ENCODE assay signal across 8 mouse cellular contexts in the genomic region with DNA sequence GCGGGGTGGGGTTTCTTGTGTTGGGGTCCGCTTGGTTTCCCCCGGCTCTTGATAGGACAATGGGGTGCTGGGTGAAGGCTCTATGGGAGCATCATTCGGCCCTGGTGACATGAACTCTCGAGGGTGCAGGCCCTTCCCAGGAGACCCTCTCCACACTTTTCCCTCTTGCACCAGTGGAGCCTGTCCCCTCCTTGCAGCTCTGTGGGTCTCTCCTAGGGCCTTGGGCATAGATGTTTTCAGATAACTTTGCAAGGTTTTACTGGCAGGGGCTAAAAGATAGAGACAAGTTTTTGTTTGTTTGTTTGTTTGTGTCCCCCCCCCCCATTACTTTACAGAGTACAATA. TPM values are rescaled to one million over a fixed set of nuclear protein-coding genes. Genes with fewer than 3 reads are reported as not detected.
DNase-seq lines count a peak whose midpoint lies in the region; ATAC-seq and TF ChIP-seq lines count a peak whose summit lies in the region.

No protein-coding gene starts in this region.

- no peaks in the 10 kb centered on the region for H3K79me2 ChIP-seq in liver, adult 2 months (ENCODE audit: control insufficient read depth, insufficient read depth, low read length)

- no peaks in the 10 kb centered on the region for H3K36me3 ChIP-seq in liver, adult 2 months (ENCODE audit: control insufficient read depth, insufficient read depth, low read length)
- H3K36me3 ChIP-seq in embryonic facial prominence, embryonic 14.5 days (ENCODE audit: control insufficient read depth, insufficient read depth, low read length), result no peaks in the 10 kb centered on the region
- H3K36me3 ChIP-seq in intestine, postnatal 0 days (ENCODE audit: control insufficient read depth, insufficient read depth), result no peaks in the 10 kb centered on the region
- H3K36me3 ChIP-seq in neural tube, embryonic 15.5 days, result no peaks in the 10 kb centered on the region

- no peaks in the 10 kb centered on the region for H3K9me3 ChIP-seq in embryonic facial prominence, embryonic 14.5 days (ENCODE audit: control insufficient read depth, low read length)
- H3K9me3 ChIP-seq in intestine, postnatal 0 days (ENCODE audit: control insufficient read depth), result no peaks in the 10 kb centered on the region
- no peaks in the 10 kb centered on the region for H3K9me3 ChIP-seq in neural tube, embryonic 15.5 days (replicated peaks)

- H3K9ac ChIP-seq in liver, adult 2 months (ENCODE audit: low read depth, low read length), result peak overlapping the region; percentile 89
- H3K9ac ChIP-seq in embryonic facial prominence, embryonic 14.5 days (ENCODE audit: low read depth, low read length), result peak overlapping the region; percentile 82
- peak overlapping the region; percentile 73 for H3K9ac ChIP-seq in intestine, postnatal 0 days (ENCODE audit: low read depth, low read length)
- H3K9ac ChIP-seq in neural tube, embryonic 15.5 days (replicated peaks), result peak overlapping the region; percentile 52

- H3K4me1 ChIP-seq in liver, adult 2 months (ENCODE audit: control insufficient read depth, insufficient read depth, low read length), result no peaks in the 10 kb centered on the region
- H3K4me1 ChIP-seq in embryonic facial prominence, embryonic 14.5 days (ENCODE audit: control insufficient read depth, insufficient read depth, low read length), result peaks cover 5% of the 10 kb centered on the region; the same call in 1 of the 2 replicates
- no peaks in the 10 kb centered on the region for H3K4me1 ChIP-seq in intestine, postnatal 0 days (replicated peaks; ENCODE audit: control insufficient read depth, insufficient read depth, low read length)
- H3K4me1 ChIP-seq in neural tube, embryonic 15.5 days, result peaks cover 6% of the 10 kb centered on the region; the same call in 1 of the 2 replicates

- no peaks in the 10 kb centered on the region for H3K27me3 ChIP-seq in liver, adult 2 months (ENCODE audit: control insufficient read depth, insufficient read depth, low read length)
- no peaks in the 10 kb centered on the region for H3K27me3 ChIP-seq in embryonic facial prominence, embryonic 14.5 days (replicated peaks; ENCODE audit: control insufficient read depth, insufficient read depth, low read length)
- H3K27me3 ChIP-seq in intestine, postnatal 0 days (replicated peaks; ENCODE audit: control insufficient read depth, insufficient read depth, low read length), result no peaks in the 10 kb centered on the region
- no peaks in the 10 kb centered on the region for H3K27me3 ChIP-seq in neural tube, embryonic 15.5 days (replicated peaks)

- H3K27ac ChIP-seq in liver, adult 2 months (replicated peaks; ENCODE audit: insufficient read depth, low read depth, low read length), result peak overlapping the region; percentile 84
- peak overlapping the region; percentile 59; the same call in 1 of the 2 replicates for H3K27ac ChIP-seq in embryonic facial prominence, embryonic 14.5 days (replicated peaks; ENCODE audit: low read depth, low read length)
- H3K27ac ChIP-seq in intestine, postnatal 0 days (ENCODE audit: low read depth, low read length), result peak overlapping the region; percentile 46; the same call in 1 of the 2 replicates
- no peak overlapping the region for H3K27ac ChIP-seq in neural tube, embryonic 15.5 days (replicated peaks)

- no peak for DNase-seq in liver, adult 2 months (ENCODE audit: extremely low read depth, low read depth, low spot score)
- no peak for DNase-seq in liver
- DNase-seq in embryonic facial prominence, embryonic 14.5 days (ENCODE audit: low spot score), result no peak
- no peak for DNase-seq in thymus, postnatal 0 days (ENCODE audit: low spot score)
- DNase-seq in right cerebral cortex, postnatal 14 days, result no peak
- no peak for DNase-seq in layer of hippocampus, adult 9-11 months

- no peak for TF ChIP-seq POLR2A in liver, adult 2 months (IDR thresholded peaks at IDR 0.05; ENCODE audit: extremely low read depth, insufficient read depth, low read length)

- no peak; the same call in 1 of the 2 replicates for ATAC-seq in embryonic facial prominence, embryonic 14.5 days (ENCODE audit: low read depth)
- peak; percentile 19; the same call in 1 of the 2 replicates for ATAC-seq in intestine, postnatal 0 days
- peak; percentile 70 for ATAC-seq in neural tube, embryonic 15.5 days (ENCODE audit: low FRiP score)

- TF ChIP-seq CTCF in liver, adult 2 months (IDR thresholded peaks at IDR 0.05; ENCODE audit: low read depth, low read length), result no peak
- no peak for TF ChIP-seq CTCF in intestine, postnatal 0 days (IDR thresholded peaks at IDR 0.05; ENCODE audit: low read depth)

- WGBS in liver, adult 2 months, result 0% methylated on average over 5 of the region's 5 CpGs
- WGBS in embryonic facial prominence, embryonic 14.5 days, result 0% methylated on average over 4 of the region's 5 CpGs
- 1% methylated on average over 5 of the region's 5 CpGs for WGBS in intestine, postnatal 0 days
- 0% methylated on average over 5 of the region's 5 CpGs for WGBS in neural tube, embryonic 15.5 days

- peak overlapping the region; percentile 81 for H3K4me2 ChIP-seq in embryonic facial prominence, embryonic 14.5 days (ENCODE audit: low read depth, low read length)
- H3K4me2 ChIP-seq in intestine, postnatal 0 days (replicated peaks; ENCODE audit: low read depth), result peak overlapping the region; percentile 98
- H3K4me2 ChIP-seq in neural tube, embryonic 15.5 days, result peak overlapping the region; percentile 98

- H3K4me3 ChIP-seq in liver, adult 2 months (ENCODE audit: insufficient read depth, low read depth, low read length), result peak overlapping the region; percentile 97
- peak overlapping the region; percentile 72 for H3K4me3 ChIP-seq in embryonic facial prominence, embryonic 14.5 days (ENCODE audit: low read depth, low read length)
- peak overlapping the region; percentile 72 for H3K4me3 ChIP-seq in intestine, postnatal 0 days (ENCODE audit: low read depth, low read length)
- peak overlapping the region; percentile 59 for H3K4me3 ChIP-seq in neural tube, embryonic 15.5 days (replicated peaks)

RNA-seq across cellular contexts. Expression of a gene that starts 0.9 kb away (rescaled TPM):
- total RNA-seq in liver, adult 2 months (2014; rRNA removed), result 2.1 and 2.6 TPM in 2 replicates
- polyA plus RNA-seq in liver, adult 2 months (2012; rRNA removed), result 0.87 and 1.6 TPM in 2 replicates
- 6.7 and 7.2 TPM in 2 replicates for polyA plus RNA-seq in embryonic facial prominence, embryonic 14.5 days (2014; fragmentation: Nextera tagmentation; extraction: Ambion mirVana)
- polyA plus RNA-seq in intestine, postnatal 0 days (2015; fragmentation: Nextera tagmentation; extraction: Ambion mirVana), result 4.3 and 4.6 TPM in 2 replicates
- 2.9 and 3.0 TPM in 2 replicates for polyA plus RNA-seq in neural tube, embryonic 15.5 days (2015; fragmentation: Nextera tagmentation; extraction: Ambion mirVana)
- 1.1 and 1.6 TPM in 2 replicates for polyA plus RNA-seq in thymus, postnatal 0 days (2015; fragmentation: Nextera tagmentation; extraction: Ambion mirVana)
